Mouse (Mus musculus): ENCODE measurements at regions not wholly inside any gene's neighbourhood (a gene's known extent, or its start where the extent isn't known, plus 50 kb on each side); places are given as distances from the start of the nearest gene placed in this dataset.
A peak's percentile ranks its signal among the peaks of the same experiment; 100 is the strongest.

GRCm38 (mm10) chr1:184324234-184324633, 290.1 kb upstream of the 1700056E22Rik start:
- H3K9me3 ChIP-seq, result no peaks in the 10 kb centered on the region
- no peak overlapping the region for H3K4me3 ChIP-seq
- no peaks in the 10 kb centered on the region for H3K36me3 ChIP-seq
- 84% methylated on average over 2 of the region's 2 CpGs for WGBS
- H3K27ac ChIP-seq, result no peak overlapping the region
- no peaks in the 10 kb centered on the region for H3K27me3 ChIP-seq (ENCODE audit: insufficient read depth, poor library complexity, severe bottlenecking)
- H3K4me1 ChIP-seq, result peaks cover 6% of the 10 kb centered on the region
- no peak for DNase-seq (ENCODE audit: low spot score)

DNA sequence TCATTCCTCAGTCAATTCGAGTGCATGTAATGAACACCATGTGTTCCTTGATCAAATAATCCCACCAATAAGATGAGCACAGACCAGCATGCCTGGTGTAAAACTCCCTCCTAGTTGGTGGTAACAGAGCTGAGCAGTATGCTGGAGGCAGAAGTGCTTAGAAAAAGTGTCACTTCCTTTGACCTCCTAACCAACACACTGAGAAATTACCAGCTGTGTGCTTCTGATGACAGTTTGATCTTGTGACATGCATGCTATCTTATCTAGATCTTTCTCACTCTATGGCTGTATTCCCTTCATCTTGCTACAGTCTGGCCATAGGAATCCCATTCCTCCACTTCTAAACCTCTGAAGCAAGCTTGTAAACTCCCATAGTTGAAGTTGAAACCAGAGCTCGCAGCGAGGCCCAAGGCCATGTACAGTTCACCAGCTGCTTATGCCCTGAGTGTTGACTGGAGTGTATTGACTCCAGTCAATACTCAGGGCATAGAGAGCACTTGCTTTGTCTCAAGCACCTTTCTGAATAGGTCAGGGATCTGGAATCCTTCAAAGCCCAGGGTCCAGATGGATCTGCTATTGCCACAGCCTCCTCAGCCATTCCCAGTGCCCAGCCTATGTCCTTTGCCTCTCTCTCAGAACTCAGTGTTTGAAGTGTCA, 286.5 kb upstream of the 1700056E22Rik start:
- WGBS, result 79% methylated on average over 3 of the region's 3 CpGs
- H3K4me1 ChIP-seq, result no peaks in the 10 kb centered on the region
- no peak overlapping the region for H3K27ac ChIP-seq
- no peak overlapping the region for H3K4me3 ChIP-seq
- H3K27me3 ChIP-seq (ENCODE audit: insufficient read depth, poor library complexity, severe bottlenecking), result no peaks in the 10 kb centered on the region
- no peaks in the 10 kb centered on the region for H3K9me3 ChIP-seq
- no peaks in the 10 kb centered on the region for H3K36me3 ChIP-seq
- DNase-seq (ENCODE audit: low spot score), result no peak

DNA sequence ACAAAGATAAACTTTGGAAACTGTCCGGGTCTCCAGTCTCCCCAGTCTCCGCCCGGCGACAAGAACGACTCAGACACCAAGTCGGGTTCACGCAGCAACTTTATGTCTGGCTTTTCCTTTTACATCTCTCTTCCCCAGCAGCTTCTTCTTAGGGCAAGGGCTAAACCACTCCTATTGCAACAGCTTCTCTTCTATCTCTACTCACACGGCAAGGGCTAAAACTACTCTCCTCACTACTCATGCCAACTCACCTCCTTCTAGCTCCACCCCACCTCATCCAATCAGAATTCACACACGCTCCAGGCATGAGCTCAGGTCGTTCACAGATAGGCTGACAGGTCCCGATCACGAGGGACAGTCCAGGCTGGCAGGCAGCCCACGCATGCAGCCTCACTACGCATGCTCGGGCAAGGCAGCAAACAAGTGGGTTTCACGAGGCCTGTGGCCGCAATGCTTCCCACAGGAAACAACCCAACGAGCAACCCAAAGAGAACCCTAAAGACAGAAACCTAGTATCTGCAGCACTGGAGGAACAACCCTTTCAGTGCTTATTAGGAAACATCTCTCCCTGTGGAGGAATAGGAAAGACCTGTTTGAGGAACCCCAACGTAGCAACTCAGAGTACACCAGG, 276.2 kb upstream of the 1700056E22Rik start:
- Histone ChIP-seq H3K9me3 (0 out of 2 replicates have a peak, but pooled peaks cover 4% of the 10 kb centered on the region), H3K4me1 (no peaks in the 10 kb centered on the region), H3K4me3 (no peak overlapping the region), H3K27me3 (ENCODE audit: insufficient read depth, poor library complexity, severe bottlenecking) (no peaks in the 10 kb centered on the region), H3K27ac (no peak overlapping the region), H3K36me3 (no peaks in the 10 kb centered on the region)
- no peak for DNase-seq (ENCODE audit: low spot score)
- WGBS, result 86% methylated on average over 19 of the region's 19 CpGs

DNA sequence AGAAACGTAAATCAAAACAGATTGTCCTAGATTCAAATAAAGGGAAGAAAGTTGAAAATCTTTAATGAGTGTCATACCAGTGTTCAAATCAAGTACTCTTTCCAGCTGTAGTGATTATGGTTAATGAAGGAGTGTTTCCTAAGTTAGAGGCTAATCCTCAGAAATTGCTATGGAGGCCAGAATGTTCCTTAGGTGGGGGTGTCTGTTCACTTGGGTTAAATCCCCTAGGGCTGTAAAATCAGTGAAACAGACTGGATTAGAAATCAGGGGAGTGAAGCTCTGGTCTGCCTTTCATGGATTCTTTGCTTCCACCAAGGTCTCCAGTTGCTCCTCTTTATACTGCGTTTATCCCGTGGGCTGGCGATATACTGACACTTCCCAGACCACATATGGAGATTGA, 270.7 kb upstream of the 1700056E22Rik start:
- H3K9me3 ChIP-seq, result no peaks in the 10 kb centered on the region
- 85% methylated on average over 4 of the region's 4 CpGs for WGBS
- H3K27ac ChIP-seq, result no peak overlapping the region
- DNase-seq (ENCODE audit: low spot score), result no peak
- H3K36me3 ChIP-seq, result no peaks in the 10 kb centered on the region
- H3K4me3 ChIP-seq, result no peak overlapping the region
- H3K4me1 ChIP-seq, result no peaks in the 10 kb centered on the region
- no peaks in the 10 kb centered on the region for H3K27me3 ChIP-seq (ENCODE audit: insufficient read depth, poor library complexity, severe bottlenecking)

- DNase-seq (ENCODE audit: low spot score), result no peak
- Histone ChIP-seq H3K27me3 (ENCODE audit: insufficient read depth, poor library complexity, severe bottlenecking) (no peaks in the 10 kb centered on the region), H3K4me1 (no peaks in the 10 kb centered on the region), H3K4me3 (no peak overlapping the region), H3K27ac (no peak overlapping the region), H3K36me3 (no peaks in the 10 kb centered on the region), H3K9me3 (no peaks in the 10 kb centered on the region)
- 80% methylated on average over 4 of the region's 4 CpGs for WGBS
Observed at GRCm38 (mm10) chr1:184304204-184304603, 270.1 kb upstream of the 1700056E22Rik start.

GRCm38 (mm10) chr1:184298701-184299100, 264.6 kb upstream of the 1700056E22Rik start:
- 56% methylated on average over 1 of the region's 1 CpGs for WGBS
- no peak overlapping the region for H3K27ac ChIP-seq

GRCm38 (mm10) chr1:184297001-184297740, 263.1 kb upstream of the 1700056E22Rik start:
- Histone ChIP-seq H3K4me1 (no peaks in the 10 kb centered on the region), H3K4me3 (no peak overlapping the region), H3K9me3 (no peaks in the 10 kb centered on the region), H3K36me3 (no peaks in the 10 kb centered on the region), H3K27me3 (ENCODE audit: insufficient read depth, poor library complexity, severe bottlenecking) (no peaks in the 10 kb centered on the region), H3K27ac (no peak overlapping the region)
- 72% methylated on average over 4 of the region's 4 CpGs for WGBS
- DNase-seq (ENCODE audit: low spot score), result peak; percentile 10

More at GRCm38 (mm10) chr1:184298701-184299100, 264.6 kb upstream of the 1700056E22Rik start:
- no peak for DNase-seq (ENCODE audit: low spot score)
- Histone ChIP-seq H3K27me3 (ENCODE audit: insufficient read depth, poor library complexity, severe bottlenecking) (no peaks in the 10 kb centered on the region), H3K4me1 (no peaks in the 10 kb centered on the region), H3K4me3 (no peak overlapping the region), H3K36me3 (no peaks in the 10 kb centered on the region), H3K9me3 (no peaks in the 10 kb centered on the region)

GRCm38 (mm10) chr1:184291129-184291528, 257.0 kb upstream of the 1700056E22Rik start:
- peak; percentile 22 for DNase-seq (ENCODE audit: low spot score)
- Histone ChIP-seq H3K36me3 (no peaks in the 10 kb centered on the region), H3K27me3 (ENCODE audit: insufficient read depth, poor library complexity, severe bottlenecking) (no peaks in the 10 kb centered on the region), H3K4me1 (no peaks in the 10 kb centered on the region), H3K27ac (no peak overlapping the region), H3K9me3 (no peaks in the 10 kb centered on the region), H3K4me3 (no peak overlapping the region)
- 84% methylated on average over 7 of the region's 7 CpGs for WGBS

DNA sequence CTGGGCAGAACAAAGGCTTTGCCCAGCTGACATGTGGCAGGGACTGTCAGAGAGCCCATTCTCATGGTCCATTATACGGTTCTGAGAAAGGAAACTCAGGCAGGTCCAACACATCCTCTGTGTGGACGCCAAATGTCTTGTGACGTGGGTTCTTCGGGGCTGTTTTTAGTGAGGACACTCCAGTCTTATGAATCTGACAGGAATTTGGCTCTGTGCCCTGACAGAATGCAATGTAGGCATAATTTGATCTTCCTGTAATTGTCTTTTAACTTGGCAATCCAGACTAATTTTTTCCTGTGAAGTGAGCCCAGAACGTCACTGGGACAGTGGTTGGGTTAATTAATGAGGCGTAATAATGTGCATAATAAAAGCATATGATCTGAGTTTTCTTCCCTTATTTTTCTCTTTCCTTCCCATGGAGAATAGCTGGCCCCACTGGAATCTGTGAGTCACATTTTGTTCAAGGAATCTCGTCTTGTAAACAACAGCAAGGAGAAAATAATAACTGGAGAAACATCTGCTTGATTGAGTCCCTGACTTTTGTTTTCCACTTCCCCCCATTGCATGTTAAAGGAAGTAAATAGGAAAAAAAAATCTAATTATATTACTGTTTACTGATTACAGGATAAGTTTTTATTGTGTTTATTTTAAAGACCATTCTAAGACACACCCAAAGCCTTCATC, 255.8 kb upstream of the 1700056E22Rik start:
- no peaks in the 10 kb centered on the region for H3K4me1 ChIP-seq
- no peaks in the 10 kb centered on the region for H3K9me3 ChIP-seq
- H3K4me3 ChIP-seq, result no peak overlapping the region
- no peaks in the 10 kb centered on the region for H3K36me3 ChIP-seq
- DNase-seq (ENCODE audit: low spot score), result peak; percentile 51
- whole genome bisulfite sequencing, result 71% methylated on average over 7 of the region's 7 CpGs
- no peak overlapping the region for H3K27ac ChIP-seq
- no peaks in the 10 kb centered on the region for H3K27me3 ChIP-seq (ENCODE audit: insufficient read depth, poor library complexity, severe bottlenecking)

DNA sequence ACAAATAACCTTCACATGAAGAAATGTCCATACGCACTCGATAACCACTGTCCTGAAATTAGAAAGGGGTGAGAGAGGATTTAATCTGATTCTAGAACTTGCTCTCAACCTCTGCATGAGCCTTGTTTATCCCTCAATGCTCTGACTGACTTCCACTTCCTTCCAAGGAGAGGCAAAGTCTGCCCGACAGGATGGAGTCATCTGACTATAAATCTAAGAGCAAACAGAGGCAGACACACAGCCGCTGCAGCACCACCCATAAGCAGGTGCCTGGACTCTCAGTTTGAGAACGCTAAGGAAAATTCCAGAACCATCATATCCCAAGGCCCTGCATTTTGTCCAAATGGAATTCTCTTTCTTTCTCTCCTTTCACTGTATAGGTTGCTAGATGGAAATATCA, 247.7 kb upstream of the 1700056E22Rik start:
- 71% methylated on average over 5 of the region's 5 CpGs for WGBS
- H3K27ac ChIP-seq, result no peak overlapping the region
- H3K9me3 ChIP-seq, result no peaks in the 10 kb centered on the region
- H3K27me3 ChIP-seq (ENCODE audit: insufficient read depth, poor library complexity, severe bottlenecking), result no peaks in the 10 kb centered on the region
- no peak for DNase-seq (ENCODE audit: low spot score)
- H3K4me1 ChIP-seq, result no peaks in the 10 kb centered on the region
- H3K4me3 ChIP-seq, result no peak overlapping the region
- no peaks in the 10 kb centered on the region for H3K36me3 ChIP-seq

GRCm38 (mm10) chr1:184279263-184279662, 245.2 kb upstream of the 1700056E22Rik start:
- Histone ChIP-seq H3K4me3 (no peak overlapping the region), H3K9me3 (no peaks in the 10 kb centered on the region), H3K36me3 (no peaks in the 10 kb centered on the region), H3K27ac (no peak overlapping the region), H3K27me3 (ENCODE audit: insufficient read depth, poor library complexity, severe bottlenecking) (no peaks in the 10 kb centered on the region), H3K4me1 (no peaks in the 10 kb centered on the region)
- DNase-seq (ENCODE audit: low spot score), result peak; percentile 69
- 63% methylated on average over 10 of the region's 10 CpGs for WGBS

GRCm38 (mm10) chr1:184277001-184277400, 242.9 kb upstream of the 1700056E22Rik start:
- peak; percentile 11 for DNase-seq (ENCODE audit: low spot score)
- H3K4me1 ChIP-seq, result no peaks in the 10 kb centered on the region
- no peak overlapping the region for H3K27ac ChIP-seq
- H3K27me3 ChIP-seq (ENCODE audit: insufficient read depth, poor library complexity, severe bottlenecking), result no peaks in the 10 kb centered on the region
- H3K4me3 ChIP-seq, result no peak overlapping the region
- no peaks in the 10 kb centered on the region for H3K9me3 ChIP-seq
- 56% methylated on average over 2 of the region's 2 CpGs for WGBS
- H3K36me3 ChIP-seq, result no peaks in the 10 kb centered on the region

- peak; percentile 47 for DNase-seq (ENCODE audit: low spot score)
- Histone ChIP-seq H3K27ac (no peak overlapping the region), H3K36me3 (no peaks in the 10 kb centered on the region), H3K4me3 (no peak overlapping the region), H3K27me3 (ENCODE audit: insufficient read depth, poor library complexity, severe bottlenecking) (no peaks in the 10 kb centered on the region), H3K4me1 (no peaks in the 10 kb centered on the region), H3K9me3 (no peaks in the 10 kb centered on the region)
- WGBS, result 52% methylated on average over 9 of the region's 9 CpGs
Observed at GRCm38 (mm10) chr1:184275877-184276276, 241.8 kb upstream of the 1700056E22Rik start.
